Mouse (Mus musculus): ENCODE results near the gene Klrc2. TPM values are rescaled to one million over a fixed set of nuclear protein-coding genes. Genes with fewer than 3 reads are reported as not detected.

Klrc2 gene
- total RNA-seq (2023; ENCODE audit: inconsistent age), result 0.35 to 0.90 TPM (median 0.58 TPM) in 4 replicates

DNA sequence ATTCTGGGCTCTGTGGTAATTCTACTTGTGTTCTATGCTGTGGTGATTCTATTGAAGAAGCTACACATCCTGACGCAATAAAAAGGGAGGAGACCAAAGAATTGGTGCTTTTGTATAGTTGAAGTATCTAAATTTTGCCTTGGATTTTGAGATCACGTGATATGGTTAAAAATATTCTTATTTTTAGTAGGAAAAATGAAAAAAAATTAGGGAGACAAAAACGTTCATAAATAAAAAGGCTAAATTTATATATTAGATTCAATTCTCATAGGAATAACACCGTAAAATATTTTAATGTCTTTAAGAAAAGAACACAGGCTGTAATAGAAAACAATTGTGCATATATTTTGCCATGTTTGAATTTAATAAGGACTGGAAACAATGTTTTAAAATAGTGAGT, at the start of gene Klrc2:
TSS of gene Klrc2 (minus strand) at position 101 of the 400 bp plus-strand sequence.

DNA sequence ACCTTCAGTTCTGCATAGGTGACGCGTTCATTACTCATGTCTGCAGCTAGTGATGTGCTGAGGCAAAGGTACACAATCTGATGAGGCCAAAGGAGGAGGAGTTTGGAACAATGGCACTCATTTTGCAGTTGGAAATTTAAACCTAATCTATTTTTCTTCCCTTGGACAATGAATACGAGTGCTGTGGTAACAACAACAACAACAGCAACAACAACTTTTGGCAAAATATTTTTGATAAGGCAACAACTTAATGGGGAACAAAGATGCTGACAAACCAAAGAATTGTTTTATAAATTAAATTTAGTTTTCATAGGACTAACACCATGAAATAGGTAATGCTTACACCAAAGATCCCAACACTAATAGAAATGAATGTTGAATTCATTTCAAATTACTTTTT, 18.4 kb upstream of the Klrc2 start, which contains the start of gene Klrc1:
TSS of gene Klrc1 (minus strand) at position 101 of the 400 bp plus-strand sequence.

DNA sequence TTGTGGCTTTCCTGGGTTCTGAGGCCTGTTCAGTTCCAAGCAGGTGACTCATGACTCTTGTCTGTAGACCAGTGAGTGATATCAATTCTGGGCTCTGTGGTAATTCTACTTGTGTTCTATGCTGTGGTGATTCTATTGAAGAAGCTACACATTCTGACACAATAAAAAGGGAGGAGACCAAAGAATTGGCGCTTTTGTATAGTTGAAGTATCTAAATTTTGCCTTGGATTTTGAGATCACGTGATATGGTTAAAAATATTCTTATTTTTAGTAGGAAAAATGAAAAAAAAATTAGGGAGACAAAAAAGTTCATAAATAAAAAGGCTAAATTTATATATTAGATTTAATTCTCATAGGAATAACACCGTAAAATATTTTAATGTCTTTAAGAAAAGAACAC, 17.3 kb downstream of the Klrc2 start, which contains the start of gene Klrc3:
TSS of gene Klrc3 (minus strand) at position 101 of the 400 bp plus-strand sequence.

DNA sequence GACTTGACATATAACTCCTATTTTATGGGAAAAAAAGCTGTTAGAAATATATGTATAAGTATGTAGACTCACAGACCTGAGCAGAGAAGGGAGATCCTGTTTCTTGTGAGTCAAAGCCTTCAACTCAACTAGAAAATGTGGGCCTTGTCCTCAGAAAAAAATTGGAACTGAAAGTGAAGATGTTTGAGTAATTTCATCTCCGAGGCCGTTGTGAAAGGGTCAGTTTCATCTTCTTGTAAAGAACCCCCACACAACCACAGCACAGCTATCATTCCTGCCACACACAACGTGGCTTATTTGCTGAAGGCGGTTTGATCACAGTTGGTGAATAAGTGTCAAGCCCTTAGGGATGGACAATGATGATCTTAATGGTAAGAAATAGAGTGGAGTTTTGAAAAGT, 36.8 kb downstream of the Klrc2 start, which contains the start of gene Klrk1:
TSS of gene Klrk1 (minus strand) at position 130 of the 400 bp plus-strand sequence.

Other genes starting within 250 kb of the Klrc2 start
- gene Clec1a, start 208.7 kb downstream of the Klrc2 start, total RNA-seq (2023; ENCODE audit: inconsistent age), result not detected in 4 replicates
- gene Olr1, start 153.5 kb downstream of the Klrc2 start, total RNA-seq (2023; ENCODE audit: inconsistent age), result not detected in 4 replicates
- gene Tmem52b, start 148.1 kb downstream of the Klrc2 start, total RNA-seq (2023; ENCODE audit: inconsistent age), result not detected in 4 replicates
- gene Gabarapl1, start 127.5 kb downstream of the Klrc2 start, total RNA-seq (2023; ENCODE audit: inconsistent age), result 13.7 to 15.0 TPM (median 14.4 TPM) in 4 replicates
- 0.45 to 1.9 TPM (median 0.99 TPM) in 3 of 4 replicates, not detected in the other for gene Klre1, start 82.8 kb downstream of the Klrc2 start, total RNA-seq (2023; ENCODE audit: inconsistent age)
- 1.8 to 2.4 TPM (median 2.1 TPM) in 4 replicates for gene Klrd1, start 68.9 kb downstream of the Klrc2 start, total RNA-seq (2023; ENCODE audit: inconsistent age)
- gene Klrk1, start 36.8 kb downstream of the Klrc2 start, total RNA-seq (2023; ENCODE audit: inconsistent age), result 1.00 to 2.0 TPM (median 1.3 TPM) in 4 replicates
- not detected in 4 replicates for gene Klrc3, start 17.4 kb downstream of the Klrc2 start, total RNA-seq (2023; ENCODE audit: inconsistent age)
- 1.1 to 4.0 TPM (median 2.2 TPM) in 4 replicates for gene Klrc1, start 18.3 kb upstream of the Klrc2 start, total RNA-seq (2023; ENCODE audit: inconsistent age)
- gene Klri1, start 56.4 kb upstream of the Klrc2 start, total RNA-seq (2023; ENCODE audit: inconsistent age), result 0.66 to 1.1 TPM (median 0.83 TPM) in 3 of 4 replicates, not detected in the other
- 0.12 to 0.48 TPM (median 0.27 TPM) in 4 replicates for gene Klri2, start 79.8 kb upstream of the Klrc2 start, total RNA-seq (2023; ENCODE audit: inconsistent age)
- not detected in 4 replicates for gene Gm156, start 123.6 kb upstream of the Klrc2 start, total RNA-seq (2023; ENCODE audit: inconsistent age)
- gene Gm17631, start 202.0 kb upstream of the Klrc2 start, total RNA-seq (2023; ENCODE audit: inconsistent age), result not detected in 4 replicates
- gene Klra17, start 216.0 kb upstream of the Klrc2 start, total RNA-seq (2023; ENCODE audit: inconsistent age), result not detected in 4 replicates

Measured in B cell, adult (primary cell).